Mouse (Mus musculus): ENCODE measurements at regions not wholly inside any gene's neighbourhood (a gene's known extent, or its start where the extent isn't known, plus 50 kb on each side); places are given as distances from the start of the nearest gene placed in this dataset.

GRCm38 (mm10) chrX:22898698-22899051 is 466.2 kb downstream of the Klhl13 start:
- DNase-seq, result no peak

DNA sequence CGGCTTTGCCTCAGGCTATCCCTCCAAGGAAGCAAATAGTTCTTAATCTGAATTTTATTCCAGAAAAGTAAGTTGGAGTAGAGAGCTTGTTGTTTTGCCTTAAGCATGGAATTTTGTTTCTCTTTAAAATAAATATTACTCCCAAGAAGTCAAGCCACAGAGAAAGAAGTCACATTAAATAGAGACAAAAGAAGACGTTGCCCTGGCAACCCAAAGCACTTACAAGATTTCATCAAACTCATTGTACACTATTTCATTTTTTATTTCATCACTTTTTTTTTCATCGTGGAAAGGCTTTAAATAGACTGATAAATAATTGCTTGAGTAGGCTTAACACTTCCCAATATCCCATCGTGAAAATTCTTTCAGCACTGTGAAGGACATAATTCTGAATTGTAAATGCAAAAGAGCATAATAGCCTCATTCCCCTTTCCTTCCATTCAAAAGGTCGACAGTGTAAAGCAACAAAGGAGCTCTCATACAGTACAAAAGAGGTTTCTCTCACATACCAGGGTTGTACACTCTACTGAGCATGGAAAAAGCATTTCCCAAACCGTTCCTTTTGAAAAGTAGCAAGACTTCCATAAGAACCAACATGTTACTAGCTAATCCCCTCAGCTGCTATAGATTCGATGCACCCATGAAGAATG is 466.7 kb downstream of the Klhl13 start:
- DNase-seq, result no peak

- peak; percentile 55 to 58 for DNase-seq
These were observed 495.1 kb downstream of the Klhl13 start for GRCm38 (mm10) chrX:22869791-22870190.

DNA sequence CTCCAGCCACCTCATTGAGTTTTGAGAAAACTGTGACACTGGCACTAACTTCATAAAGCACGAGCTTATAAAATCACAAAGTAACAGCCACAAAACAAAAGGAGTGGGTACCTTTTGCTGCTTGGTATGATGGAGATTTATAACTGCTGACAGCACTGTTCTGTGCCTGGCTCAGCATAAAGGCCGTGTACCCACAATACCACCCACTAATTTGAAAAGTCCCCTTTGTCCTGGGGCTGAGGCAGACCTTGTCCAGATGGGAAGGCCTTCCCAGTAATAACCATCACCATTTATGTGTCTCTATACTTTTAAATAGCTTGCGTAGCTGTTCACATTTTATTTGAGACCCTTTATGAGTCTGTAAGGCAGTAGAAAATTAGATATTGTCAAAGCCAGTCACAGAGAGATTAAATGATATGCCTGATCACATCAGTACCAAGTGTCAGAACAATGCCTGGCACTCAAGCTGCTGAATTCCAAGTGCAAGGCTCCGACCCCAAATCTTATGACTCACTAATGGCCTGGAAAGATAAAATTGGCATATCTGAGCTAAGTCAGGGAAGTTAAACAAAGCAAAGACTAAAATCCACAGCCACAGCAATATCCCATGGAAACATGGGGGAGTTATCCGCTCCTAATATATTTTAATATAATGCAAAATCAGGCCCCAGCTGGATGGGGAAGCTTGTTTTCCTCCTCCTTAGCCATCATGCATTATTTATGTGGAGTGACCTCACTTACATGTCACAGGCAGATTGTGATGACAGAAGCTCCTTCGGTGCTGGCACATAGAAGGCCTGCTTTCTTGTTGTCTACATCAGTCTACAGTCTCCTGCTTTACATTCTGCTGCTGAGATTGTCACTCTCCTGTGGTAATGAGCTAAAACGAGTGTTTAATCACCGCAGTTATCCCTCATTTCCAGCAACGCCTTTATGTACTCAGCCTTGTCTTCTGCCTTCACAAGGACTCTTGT is 515.1 kb downstream of the Klhl13 start:
- no peak for DNase-seq

GRCm38 (mm10) chrX:22848778-22849177 is 516.1 kb downstream of the Klhl13 start:
- DNase-seq, result no peak

- no peak for DNase-seq
These were observed 531.7 kb downstream of the Klhl13 start for GRCm38 (mm10) chrX:22833226-22833625.

DNA sequence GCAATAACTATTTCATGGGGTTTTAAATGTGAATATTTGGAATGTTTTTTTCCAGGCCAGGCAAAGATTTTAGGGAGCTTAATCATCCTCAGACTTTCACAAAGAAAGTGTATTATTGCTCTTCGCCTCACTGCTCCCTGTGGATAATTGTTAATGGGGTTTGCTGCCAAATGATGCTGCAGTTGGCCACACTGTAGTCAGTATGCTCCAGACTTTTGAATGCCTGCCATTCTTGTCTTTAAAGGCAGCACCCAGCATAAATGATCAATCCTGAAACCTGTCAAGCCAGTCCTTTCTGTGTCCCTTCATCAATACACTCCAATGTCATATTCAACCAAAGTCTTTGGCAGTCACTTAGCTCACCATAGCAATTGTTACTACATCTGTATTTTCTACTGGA is 559.7 kb downstream of the Klhl13 start:
- peak; percentile 17 to 41 for DNase-seq

GRCm38 (mm10) chrX:22769971-22770530 is 594.8 kb downstream of the Klhl13 start:
- DNase-seq, result peak; percentile 3 to 5

DNA sequence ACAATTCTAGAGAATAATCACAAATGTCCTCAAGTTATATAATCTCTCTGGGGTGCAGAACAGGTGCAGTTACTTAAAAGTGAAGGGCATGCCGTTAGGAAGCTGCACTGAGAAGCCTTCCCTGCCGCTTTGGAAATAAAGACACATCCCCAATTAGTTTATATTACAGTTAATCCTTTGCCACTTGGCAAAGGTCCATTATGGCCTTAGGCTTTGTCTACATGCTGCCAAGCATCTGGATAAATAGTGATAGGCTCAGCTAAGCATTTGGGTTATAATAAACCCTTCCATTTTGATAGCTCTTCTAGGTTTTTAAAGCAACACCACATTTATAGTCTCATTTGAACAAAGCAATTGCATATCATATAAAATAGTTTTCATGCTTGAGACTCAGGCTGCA is 625.6 kb downstream of the Klhl13 start:
- DNase-seq, result peak in 1 of 2 experiments; percentile 1

- peak; percentile 27 to 45 for DNase-seq
These were observed 666.7 kb downstream of the Klhl13 start for GRCm38 (mm10) chrX:22698179-22698578.

DNA sequence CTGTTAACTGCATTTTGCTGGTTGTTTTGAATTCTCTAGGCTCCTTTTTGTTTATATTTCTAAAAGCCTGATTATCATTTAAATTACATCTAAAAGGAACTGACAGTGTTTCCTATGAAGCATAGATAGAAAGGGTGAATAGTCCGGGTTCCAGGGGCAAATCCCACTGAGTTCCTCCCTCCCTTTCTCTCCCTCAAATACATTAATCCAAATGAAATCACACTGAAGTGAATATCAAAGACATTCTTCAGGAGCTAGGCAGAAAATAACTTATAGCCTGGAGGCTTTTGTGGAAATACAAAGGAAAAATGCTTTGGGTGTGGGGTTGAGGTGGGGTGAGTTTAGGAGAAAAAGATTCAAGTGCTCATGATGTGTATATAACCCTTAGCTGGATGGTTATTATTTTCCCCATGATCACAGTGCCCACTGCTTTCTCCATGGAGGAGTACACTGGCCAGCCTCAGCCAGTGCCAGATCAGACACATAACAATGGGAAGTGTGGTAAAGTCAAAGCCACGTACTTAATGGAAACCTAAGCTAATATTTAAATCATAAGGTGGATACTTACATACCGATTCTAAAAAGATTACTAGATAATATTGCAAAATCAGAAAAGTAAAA is 707.0 kb downstream of the Klhl13 start:
- DNase-seq, result no peak

All from cerebellum, postnatal 10 days (tissue).